Mouse (Mus musculus): Measurements from ENCODE around the gene Slc16a14. TPM values are rescaled to one million over a fixed set of nuclear protein-coding genes. Genes with fewer than 3 reads are reported as not detected.

The Slc16a14 gene
- polyA plus RNA-seq, 1 experiment from 2014 or later, result not detected

DNA sequence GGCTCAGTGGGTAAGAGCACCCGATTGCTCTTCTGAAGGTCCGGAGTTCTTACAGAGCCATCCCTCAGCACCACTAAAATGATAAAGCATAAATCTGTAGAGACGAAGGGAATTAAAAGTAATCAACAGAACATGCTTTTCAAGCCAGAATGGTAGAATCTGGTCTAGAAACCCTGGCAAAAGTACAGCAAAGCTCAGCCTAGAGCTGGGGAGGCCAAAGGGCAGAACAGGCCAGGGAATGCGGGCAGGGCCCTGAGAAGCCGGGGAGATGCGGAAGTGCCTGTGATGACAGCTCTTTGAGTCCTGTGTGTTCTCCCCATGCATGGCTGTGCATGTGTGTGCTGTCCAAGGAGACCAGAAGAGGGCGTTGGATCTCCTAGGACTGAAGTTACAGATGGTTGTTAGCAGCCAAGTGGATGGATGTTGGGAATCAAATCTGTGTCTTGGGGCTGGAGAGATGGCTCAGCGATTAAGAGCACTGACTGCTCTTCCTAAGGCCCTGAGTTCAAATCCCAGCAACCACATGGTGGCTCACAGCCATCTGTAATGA, 55.3 kb downstream of the Slc16a14 start:
- Histone ChIP-seq H3K9me3 (replicated peaks; ENCODE audit: control insufficient read depth, low read length) (no peaks in the 10 kb centered on the region), H3K36me3 (ENCODE audit: control insufficient read depth, insufficient read depth) (no peaks in the 10 kb centered on the region), H3K4me3 (ENCODE audit: low read length) (no peak overlapping the region), H3K4me2 (ENCODE audit: low read depth, low read length) (no peak overlapping the region), H3K4me1 (ENCODE audit: control insufficient read depth, insufficient read depth, low read length) (no peaks in the 10 kb centered on the region), H3K9ac (ENCODE audit: low read length) (no peak overlapping the region), H3K27me3 (ENCODE audit: control insufficient read depth, insufficient read depth, low read length) (no peaks in the 10 kb centered on the region), H3K27ac (ENCODE audit: low read length) (no peak overlapping the region)
- 88% methylated on average over 8 of the region's 8 CpGs for WGBS
- no peak for ATAC-seq (replicated peaks; ENCODE audit: extremely low read depth, insufficient read depth, low FRiP score)

DNA sequence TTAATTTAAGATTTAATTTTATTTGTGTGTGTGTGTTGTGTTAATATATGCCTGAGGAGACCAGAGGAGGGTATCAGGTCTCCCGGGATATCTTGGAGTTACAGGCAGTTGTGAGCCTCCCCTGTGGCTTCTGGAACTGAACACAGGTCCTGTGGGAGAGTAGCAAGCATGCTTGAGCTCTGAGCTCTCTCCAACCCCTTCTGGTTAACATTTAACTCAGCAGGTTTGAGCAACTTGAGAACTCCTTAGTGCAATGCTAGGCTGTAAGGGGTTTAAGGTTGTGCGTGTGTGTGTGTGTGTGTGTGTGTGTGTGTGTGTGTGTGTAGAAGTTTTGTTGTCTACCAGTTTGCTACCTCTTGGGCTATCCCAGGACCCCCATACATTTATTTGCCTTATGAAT, 57.3 kb downstream of the Slc16a14 start:
- 77% methylated on average over 2 of the region's 2 CpGs for WGBS
- ATAC-seq (replicated peaks; ENCODE audit: extremely low read depth, insufficient read depth, low FRiP score), result no peak
- H3K4me2 ChIP-seq (ENCODE audit: low read depth, low read length), result no peak overlapping the region
- no peaks in the 10 kb centered on the region for H3K36me3 ChIP-seq (ENCODE audit: control insufficient read depth, insufficient read depth)
- no peak overlapping the region for H3K9ac ChIP-seq (ENCODE audit: low read length)
- no peaks in the 10 kb centered on the region for H3K9me3 ChIP-seq (replicated peaks; ENCODE audit: control insufficient read depth, low read length)
- H3K4me1 ChIP-seq (ENCODE audit: control insufficient read depth, insufficient read depth, low read length), result no peaks in the 10 kb centered on the region
- H3K4me3 ChIP-seq (ENCODE audit: low read length), result no peak overlapping the region
- H3K27me3 ChIP-seq (ENCODE audit: control insufficient read depth, insufficient read depth, low read length), result no peaks in the 10 kb centered on the region
- H3K27ac ChIP-seq (ENCODE audit: low read length), result no peak overlapping the region

DNA sequence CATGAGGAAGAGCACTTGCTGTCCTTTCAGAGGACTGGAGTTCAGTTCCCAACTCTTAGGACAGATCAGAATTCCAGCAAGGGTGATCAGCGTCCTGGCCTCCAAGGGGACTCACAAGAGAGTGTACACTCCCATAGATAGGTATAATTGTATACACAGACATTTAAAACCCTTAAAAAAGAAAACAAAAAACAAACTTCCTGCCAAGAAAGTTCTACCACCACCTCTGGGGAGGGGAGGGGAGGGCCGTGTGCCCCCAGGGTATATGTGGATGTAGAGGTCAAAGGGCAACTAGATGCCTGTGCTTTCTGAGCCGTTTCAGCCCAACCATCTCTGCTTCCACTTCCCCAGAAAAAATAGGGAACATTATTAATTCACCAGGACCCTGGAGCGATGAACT, 62.0 kb downstream of the Slc16a14 start:
- Histone ChIP-seq H3K27ac (ENCODE audit: low read length) (no peak overlapping the region), H3K9ac (ENCODE audit: low read length) (no peak overlapping the region), H3K9me3 (replicated peaks; ENCODE audit: control insufficient read depth, low read length) (no peaks in the 10 kb centered on the region), H3K4me2 (ENCODE audit: low read depth, low read length) (no peak overlapping the region), H3K4me1 (ENCODE audit: control insufficient read depth, insufficient read depth, low read length) (no peaks in the 10 kb centered on the region), H3K4me3 (ENCODE audit: low read length) (no peak overlapping the region), H3K27me3 (ENCODE audit: control insufficient read depth, insufficient read depth, low read length) (no peaks in the 10 kb centered on the region), H3K36me3 (ENCODE audit: control insufficient read depth, insufficient read depth) (no peaks in the 10 kb centered on the region)
- ATAC-seq (replicated peaks; ENCODE audit: extremely low read depth, insufficient read depth, low FRiP score), result no peak
- 68% methylated on average over 4 of the region's 4 CpGs for WGBS

DNA sequence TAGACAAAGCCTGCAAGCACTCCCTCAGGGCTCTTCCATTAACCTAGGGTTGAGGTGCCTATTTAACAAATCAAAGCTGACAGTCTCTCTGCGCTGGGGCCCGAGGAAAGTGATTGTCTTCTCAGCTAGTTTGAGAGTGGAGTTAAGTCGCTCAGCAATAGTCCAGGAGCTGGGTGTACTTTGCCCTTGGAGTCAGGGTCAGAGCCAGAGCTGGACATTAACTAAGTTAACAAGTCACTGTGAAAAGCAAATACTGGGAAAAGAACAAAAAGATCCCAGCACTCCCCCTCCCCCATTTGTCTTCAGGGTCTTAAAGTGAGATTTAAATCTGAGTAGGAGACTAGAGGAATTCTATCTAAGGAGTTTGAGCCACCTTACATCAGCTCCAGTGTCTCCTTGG, 62.8 kb downstream of the Slc16a14 start:
- 48% methylated on average over 3 of the region's 3 CpGs for WGBS

DNA sequence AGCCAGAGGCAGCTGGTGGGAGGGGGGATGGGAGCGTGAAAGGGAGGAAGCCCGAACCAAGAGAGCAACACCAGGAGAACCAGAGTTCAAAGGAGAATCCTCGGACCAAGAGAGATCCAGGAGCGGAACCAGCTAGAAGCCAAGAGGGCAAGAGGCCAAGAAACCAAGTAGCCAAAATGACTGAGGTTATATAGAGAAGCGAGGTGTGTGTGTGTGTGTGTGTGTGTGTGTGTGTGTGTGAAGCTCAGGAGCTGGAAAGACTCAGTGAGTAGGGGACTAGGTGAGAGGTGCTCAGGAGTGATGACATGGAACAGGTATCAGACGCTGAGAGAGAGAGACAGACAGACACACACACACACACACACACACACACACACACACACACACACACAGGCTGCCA, 63.8 kb downstream of the Slc16a14 start:
- Histone ChIP-seq H3K36me3 (ENCODE audit: control insufficient read depth, insufficient read depth) (no peaks in the 10 kb centered on the region), H3K4me2 (ENCODE audit: low read depth, low read length) (no peak overlapping the region), H3K27ac (ENCODE audit: low read length) (no peak overlapping the region), H3K27me3 (ENCODE audit: control insufficient read depth, insufficient read depth, low read length) (no peaks in the 10 kb centered on the region), H3K4me1 (ENCODE audit: control insufficient read depth, insufficient read depth, low read length) (no peaks in the 10 kb centered on the region), H3K4me3 (ENCODE audit: low read length) (no peak overlapping the region), H3K9me3 (replicated peaks; ENCODE audit: control insufficient read depth, low read length) (no peaks in the 10 kb centered on the region), H3K9ac (ENCODE audit: low read length) (no peak overlapping the region)
- 53% methylated on average over 6 of the region's 6 CpGs for WGBS
- ATAC-seq (replicated peaks; ENCODE audit: extremely low read depth, insufficient read depth, low FRiP score), result no peak

More for the DNA sequence above, 62.8 kb downstream of the Slc16a14 start:
- no peak for ATAC-seq (replicated peaks; ENCODE audit: extremely low read depth, insufficient read depth, low FRiP score)
- Histone ChIP-seq H3K27ac (ENCODE audit: low read length) (no peak overlapping the region), H3K4me1 (ENCODE audit: control insufficient read depth, insufficient read depth, low read length) (no peaks in the 10 kb centered on the region), H3K9me3 (replicated peaks; ENCODE audit: control insufficient read depth, low read length) (no peaks in the 10 kb centered on the region), H3K9ac (ENCODE audit: low read length) (no peak overlapping the region), H3K4me2 (ENCODE audit: low read depth, low read length) (no peak overlapping the region), H3K36me3 (ENCODE audit: control insufficient read depth, insufficient read depth) (no peaks in the 10 kb centered on the region), H3K27me3 (ENCODE audit: control insufficient read depth, insufficient read depth, low read length) (no peaks in the 10 kb centered on the region), H3K4me3 (ENCODE audit: low read length) (no peak overlapping the region)

DNA sequence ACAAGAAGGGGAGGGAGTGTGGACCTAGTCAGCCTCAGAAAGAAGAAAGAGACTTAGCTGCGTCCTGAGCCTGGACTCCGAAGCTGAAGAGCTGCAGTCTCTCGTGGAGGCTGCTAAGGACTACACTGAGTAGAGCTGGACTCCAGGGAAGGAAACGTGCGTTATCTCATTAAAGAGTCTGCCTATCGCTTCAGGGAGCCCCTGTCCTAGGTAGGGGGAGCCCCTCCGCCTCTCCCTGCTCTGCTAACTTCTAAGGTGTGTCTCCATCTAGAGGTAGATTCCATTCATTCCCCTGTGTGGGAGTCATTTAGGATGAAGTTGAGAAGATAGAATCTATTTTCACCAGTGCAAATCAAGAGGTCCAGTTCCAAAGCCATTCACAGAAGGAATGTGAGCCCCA, 65.4 kb downstream of the Slc16a14 start:
- Histone ChIP-seq H3K9me3 (replicated peaks; ENCODE audit: control insufficient read depth, low read length) (no peaks in the 10 kb centered on the region), H3K27me3 (ENCODE audit: control insufficient read depth, insufficient read depth, low read length) (no peaks in the 10 kb centered on the region), H3K4me3 (ENCODE audit: low read length) (no peak overlapping the region), H3K27ac (ENCODE audit: low read length) (no peak overlapping the region), H3K4me2 (ENCODE audit: low read depth, low read length) (0 out of 2 replicates have a peak overlapping the region, but pooled peaks have one; percentile 1), H3K4me1 (ENCODE audit: control insufficient read depth, insufficient read depth, low read length) (no peaks in the 10 kb centered on the region), H3K36me3 (ENCODE audit: control insufficient read depth, insufficient read depth) (no peaks in the 10 kb centered on the region), H3K9ac (ENCODE audit: low read length) (no peak overlapping the region)
- WGBS, result 36% methylated on average over 7 of the region's 7 CpGs
- ATAC-seq (replicated peaks; ENCODE audit: extremely low read depth, insufficient read depth, low FRiP score), result no peak

DNA sequence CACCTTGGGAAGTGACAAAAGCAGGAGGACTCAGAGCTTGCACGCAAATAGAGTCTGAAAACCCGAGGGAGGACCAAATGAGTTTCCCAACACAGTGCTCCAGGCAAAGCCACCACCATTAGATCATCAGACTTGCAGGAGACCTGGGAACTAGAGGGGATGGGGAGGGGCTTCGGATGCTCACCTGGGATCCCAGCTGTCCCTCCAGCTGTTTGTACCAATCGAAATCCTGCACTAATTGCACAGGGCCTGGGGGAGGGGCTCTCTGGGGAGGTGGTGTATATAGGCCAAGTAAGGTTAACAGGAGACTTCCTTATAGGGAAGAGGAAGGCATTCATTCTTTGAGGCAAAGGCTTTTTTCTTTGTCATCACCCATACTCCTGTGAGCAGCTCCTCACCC, 66.1 kb downstream of the Slc16a14 start:
- H3K9ac ChIP-seq (ENCODE audit: low read length), result no peak overlapping the region
- WGBS, result 69% methylated on average over 4 of the region's 4 CpGs
- H3K4me1 ChIP-seq (ENCODE audit: control insufficient read depth, insufficient read depth, low read length), result no peaks in the 10 kb centered on the region
- H3K27ac ChIP-seq (ENCODE audit: low read length), result no peak overlapping the region
- H3K9me3 ChIP-seq (replicated peaks; ENCODE audit: control insufficient read depth, low read length), result no peaks in the 10 kb centered on the region
- H3K4me3 ChIP-seq (ENCODE audit: low read length), result no peak overlapping the region
- no peak overlapping the region for H3K4me2 ChIP-seq (ENCODE audit: low read depth, low read length)
- no peaks in the 10 kb centered on the region for H3K27me3 ChIP-seq (ENCODE audit: control insufficient read depth, insufficient read depth, low read length)
- ATAC-seq (replicated peaks; ENCODE audit: extremely low read depth, insufficient read depth, low FRiP score), result no peak
- H3K36me3 ChIP-seq (ENCODE audit: control insufficient read depth, insufficient read depth), result no peaks in the 10 kb centered on the region

DNA sequence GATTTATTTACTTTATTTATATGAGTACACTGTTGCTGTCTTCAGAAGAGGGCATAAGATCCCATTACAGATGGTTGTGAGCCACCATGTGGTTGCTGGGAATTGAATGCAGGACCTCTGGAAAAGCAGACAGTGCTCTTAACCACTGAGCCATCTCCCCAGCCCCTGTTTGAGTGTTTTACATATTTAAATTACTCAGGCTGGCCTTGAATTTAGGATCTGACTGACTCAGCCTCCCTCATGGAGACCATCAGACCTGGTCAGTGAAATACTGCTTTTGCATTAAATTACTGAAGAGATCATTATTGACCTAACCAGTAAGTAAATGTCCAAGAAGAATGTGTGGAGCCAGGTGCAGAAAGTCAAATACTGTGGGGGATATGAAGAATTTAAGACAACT, 66.6 kb downstream of the Slc16a14 start:
- H3K27ac ChIP-seq (ENCODE audit: low read length), result no peak overlapping the region
- H3K9me3 ChIP-seq (replicated peaks; ENCODE audit: control insufficient read depth, low read length), result no peaks in the 10 kb centered on the region
- H3K4me1 ChIP-seq (ENCODE audit: control insufficient read depth, insufficient read depth, low read length), result no peaks in the 10 kb centered on the region
- H3K4me2 ChIP-seq (ENCODE audit: low read depth, low read length), result no peak overlapping the region
- no peak overlapping the region for H3K9ac ChIP-seq (ENCODE audit: low read length)
- ATAC-seq (replicated peaks; ENCODE audit: extremely low read depth, insufficient read depth, low FRiP score), result no peak
- no peaks in the 10 kb centered on the region for H3K36me3 ChIP-seq (ENCODE audit: control insufficient read depth, insufficient read depth)
- no peak overlapping the region for H3K4me3 ChIP-seq (ENCODE audit: low read length)
- H3K27me3 ChIP-seq (ENCODE audit: control insufficient read depth, insufficient read depth, low read length), result no peaks in the 10 kb centered on the region

DNA sequence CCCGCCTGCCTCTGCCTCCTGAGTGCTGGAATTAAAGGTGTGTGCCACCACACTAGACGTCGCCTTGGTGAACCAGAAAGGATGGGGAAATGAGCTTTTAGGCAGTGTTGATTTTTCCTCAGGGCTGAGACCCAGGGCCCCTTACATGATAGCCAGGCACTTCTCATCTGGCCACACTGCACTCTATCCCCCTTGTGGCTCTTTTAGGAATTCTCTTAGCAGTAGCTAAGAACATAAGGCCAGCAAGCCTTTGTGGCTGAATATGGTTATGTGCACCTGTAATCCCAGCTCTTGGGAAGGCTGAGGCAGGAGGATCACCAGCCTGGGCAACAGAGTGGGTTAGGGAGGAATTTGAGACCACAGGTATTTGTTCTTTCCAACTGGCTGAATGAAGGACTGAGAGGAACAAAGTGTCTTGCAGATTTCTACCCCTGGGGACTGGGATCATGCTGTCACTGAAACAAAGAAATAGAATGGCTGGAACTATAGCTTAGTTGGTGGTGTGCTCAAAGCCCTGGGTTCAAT, 68.2 kb downstream of the Slc16a14 start:
- no peaks in the 10 kb centered on the region for H3K27me3 ChIP-seq (ENCODE audit: control insufficient read depth, insufficient read depth, low read length)
- 97% methylated on average over 3 of the region's 3 CpGs for WGBS
- no peak overlapping the region for H3K9ac ChIP-seq (ENCODE audit: low read length)
- H3K4me3 ChIP-seq (ENCODE audit: low read length), result no peak overlapping the region
- H3K27ac ChIP-seq (ENCODE audit: low read length), result no peak overlapping the region
- H3K9me3 ChIP-seq (replicated peaks; ENCODE audit: control insufficient read depth, low read length), result no peaks in the 10 kb centered on the region
- H3K4me2 ChIP-seq (ENCODE audit: low read depth, low read length), result no peak overlapping the region
- ATAC-seq (replicated peaks; ENCODE audit: extremely low read depth, insufficient read depth, low FRiP score), result no peak
- no peaks in the 10 kb centered on the region for H3K4me1 ChIP-seq (ENCODE audit: control insufficient read depth, insufficient read depth, low read length)
- H3K36me3 ChIP-seq (ENCODE audit: control insufficient read depth, insufficient read depth), result no peaks in the 10 kb centered on the region
